Mouse (Mus musculus): ENCODE measurements at regions not wholly inside any gene's neighbourhood (a gene's known extent, or its start where the extent isn't known, plus 50 kb on each side); places are given as distances from the start of the nearest gene placed in this dataset.
A peak's percentile ranks its signal among the peaks of the same experiment; 100 is the strongest.

- DNase-seq (ENCODE audit: low read depth): no peak
Measured at GRCm38 (mm10) chr8:35991936-35992603, 226.5 kb downstream of the Gm19410 start.

GRCm38 (mm10) chr8:35996330-35997077 is 230.9 kb downstream of the Gm19410 start:
- DNase-seq (ENCODE audit: low read depth): no peak

GRCm38 (mm10) chr8:35999584-35999983 is 234.0 kb downstream of the Gm19410 start:
- DNase-seq (ENCODE audit: low read depth): no peak

- no peak for DNase-seq (ENCODE audit: low read depth)
Measured at GRCm38 (mm10) chr8:36004387-36004786, 238.8 kb downstream of the Gm19410 start.

- DNase-seq (ENCODE audit: low read depth): no peak
Measured at GRCm38 (mm10) chr8:36005536-36005935, 239.9 kb downstream of the Gm19410 start.

GRCm38 (mm10) chr8:36007724-36008123 is 242.1 kb downstream of the Gm19410 start:
- DNase-seq (ENCODE audit: low read depth): no peak

- no peak for DNase-seq (ENCODE audit: low read depth)
Measured at GRCm38 (mm10) chr8:36009565-36009964, 244.0 kb downstream of the Gm19410 start.

- DNase-seq (ENCODE audit: low read depth): no peak
Measured at GRCm38 (mm10) chr8:36010446-36011217, 245.0 kb downstream of the Gm19410 start.

GRCm38 (mm10) chr8:36014862-36015261 is 249.3 kb downstream of the Gm19410 start:
- no peak for DNase-seq (ENCODE audit: low read depth)

GRCm38 (mm10) chr8:36016321-36017114 is 250.9 kb downstream of the Gm19410 start:
- DNase-seq (ENCODE audit: low read depth): no peak

GRCm38 (mm10) chr8:36018993-36019753 is 253.6 kb downstream of the Gm19410 start:
- DNase-seq (ENCODE audit: low read depth): no peak

GRCm38 (mm10) chr8:36019895-36020294 is 254.3 kb downstream of the Gm19410 start:
- DNase-seq (ENCODE audit: low read depth): no peak

- DNase-seq (ENCODE audit: low read depth): no peak
Measured at GRCm38 (mm10) chr8:36027586-36027985, 262.0 kb downstream of the Gm19410 start.

GRCm38 (mm10) chr8:36028121-36028955 is 262.7 kb downstream of the Gm19410 start:
- DNase-seq (ENCODE audit: low read depth): no peak

- DNase-seq (ENCODE audit: low read depth): no peak
Measured at GRCm38 (mm10) chr8:36029445-36029844, 263.9 kb downstream of the Gm19410 start.

- no peak for DNase-seq (ENCODE audit: low read depth)
Measured at GRCm38 (mm10) chr8:36030237-36030636, 264.6 kb downstream of the Gm19410 start.

GRCm38 (mm10) chr8:36031966-36032719 is 266.6 kb downstream of the Gm19410 start:
- peak; percentile 51 for DNase-seq (ENCODE audit: low read depth)

GRCm38 (mm10) chr8:36035339-36035738 is 269.7 kb downstream of the Gm19410 start:
- DNase-seq (ENCODE audit: low read depth): no peak

- DNase-seq (ENCODE audit: low read depth): no peak
Measured at GRCm38 (mm10) chr8:36036271-36036670, 270.7 kb downstream of the Gm19410 start.

All from gonadal fat pad, adult 2 months (tissue).